Mouse (Mus musculus) stomach, embryonic 14.5 days (tissue): Measurements from ENCODE around the gene Bok. TPM values are rescaled to one million over a fixed set of nuclear protein-coding genes. Genes with fewer than 3 reads are reported as not detected.

ENCODE experiments used
- ATAC-seq: fragments of 200-750 bp; cut with Nextera tagmentation; 2 replicates; pipeline ENCODE4 v1.8.0; 2017; ENCODE audit warnings: low read depth, moderate TSS enrichment; ENCODE audit not compliant: insufficient number of reproducible peaks, insufficient read depth, low FRiP score
- H3K27ac ChIP-seq: fragments of 300-500 bp; sonication (generic); 2 replicates; pipeline ENCODE4 v1.5.1; 2014; ENCODE audit warnings: mild to moderate bottlenecking, low read length, moderate library complexity, mixed read lengths
- H3K27me3 ChIP-seq: fragments of 300-500 bp; sonication (generic); 2 replicates; pipeline ENCODE4 v1.6.1; 2014; ENCODE audit warnings: low read length, control low read depth, mixed read lengths; ENCODE audit not compliant: control insufficient read depth, insufficient read depth
- H3K36me3 ChIP-seq: fragments of 300-500 bp; sonication (generic); 2 replicates; pipeline ENCODE4 v1.6.1; 2014; ENCODE audit warnings: mild to moderate bottlenecking, control low read depth, low read length, moderate library complexity, mixed read lengths; ENCODE audit not compliant: control insufficient read depth, insufficient read depth
- H3K4me1 ChIP-seq: fragments of 300-500 bp; sonication (generic); 2 replicates; pipeline ENCODE4 v1.6.1; 2014; ENCODE audit warnings: low read length, control low read depth, mixed read lengths; ENCODE audit not compliant: control insufficient read depth, insufficient read depth
- H3K4me2 ChIP-seq: fragments of 300-500 bp; sonication (generic); replicated peaks from 2 replicates; pipeline ENCODE4 v1.6.1; 2014; ENCODE audit warnings: low read depth, low read length, control low read depth
- H3K4me3 ChIP-seq: fragments of 300-500 bp; sonication (generic); 2 replicates; pipeline ENCODE4 v1.5.1; 2014; ENCODE audit warnings: low read depth, low read length, control low read depth
- H3K9ac ChIP-seq: fragments of 300-500 bp; sonication (generic); replicated peaks from 2 replicates; pipeline ENCODE4 v1.6.1; 2014; ENCODE audit warnings: low read depth, mild to moderate bottlenecking, control low read depth, low read length, moderate library complexity, mixed read lengths
- H3K9me3 ChIP-seq: fragments of 300-500 bp; sonication (generic); 2 replicates; pipeline ENCODE4 v1.6.1; 2016; ENCODE audit warnings: low read depth, low read length, control low read depth; ENCODE audit not compliant: control insufficient read depth
- WGBS: fragments of 180-500 bp; shearing (Covaris S2); extraction: QIAGEN DNeasy Blood & Tissue Kit; methylation state at CpG from one replicate; pipeline ENCODE4 v1.1.7; 2014; 5-methylcytosine and 5-hydroxymethylcytosine counted together
- polyA plus RNA-seq: library from polyadenylated mRNA; unstranded; fragments of >200 nt; fragmentation: Nextera tagmentation; extraction: Ambion mirVana; gene quantifications from 2 replicates; pipeline ENCODE4 v1.2.1, GENCODE M21; 2014

Gene Bok
- polyA plus RNA-seq, 1 experiment from 2014 or later = 58.0 TPM

GRCm38 (mm10) chr1:93721557-93721956 is 36.1 kb downstream of the Bok start:
- Histone ChIP-seq H3K9ac (no peak overlapping the region), H3K27ac (no peak overlapping the region), H3K4me2 (no peak overlapping the region), H3K36me3 (peaks cover 4% of the 10 kb centered on the region; the same call in 1 of the 2 replicates), H3K4me1 (no peaks in the 10 kb centered on the region), H3K27me3 (no peaks in the 10 kb centered on the region), H3K4me3 (no peak overlapping the region), H3K9me3 (no peaks in the 10 kb centered on the region)
- WGBS = 70% methylated on average over 7 of the region's 7 CpGs
- ATAC-seq = no peak

GRCm38 (mm10) chr1:93724623-93725022 is 39.2 kb downstream of the Bok start:
- no peak for ATAC-seq
- Histone ChIP-seq H3K36me3 (peaks cover 4% of the 10 kb centered on the region; the same call in 1 of the 2 replicates), H3K4me2 (no peak overlapping the region), H3K27ac (no peak overlapping the region), H3K9me3 (no peaks in the 10 kb centered on the region), H3K27me3 (no peaks in the 10 kb centered on the region), H3K9ac (no peak overlapping the region), H3K4me3 (no peak overlapping the region), H3K4me1 (no peaks in the 10 kb centered on the region)
- 74% methylated on average over 3 of the region's 3 CpGs for WGBS

GRCm38 (mm10) chr1:93725665-93726064 is 40.2 kb downstream of the Bok start:
- H3K4me3 ChIP-seq = no peak overlapping the region
- H3K36me3 ChIP-seq = peaks cover 4% of the 10 kb centered on the region; the same call in 1 of the 2 replicates
- H3K4me2 ChIP-seq = no peak overlapping the region
- no peak overlapping the region for H3K27ac ChIP-seq
- H3K9ac ChIP-seq = no peak overlapping the region
- H3K27me3 ChIP-seq = no peaks in the 10 kb centered on the region
- ATAC-seq = no peak
- no peaks in the 10 kb centered on the region for H3K9me3 ChIP-seq
- no peaks in the 10 kb centered on the region for H3K4me1 ChIP-seq
- 91% methylated on average over 5 of the region's 5 CpGs for WGBS

GRCm38 (mm10) chr1:93726116-93726515 is 40.7 kb downstream of the Bok start:
- Histone ChIP-seq H3K27me3 (no peaks in the 10 kb centered on the region), H3K4me2 (no peak overlapping the region), H3K36me3 (peaks cover 4% of the 10 kb centered on the region; the same call in 1 of the 2 replicates), H3K4me3 (no peak overlapping the region), H3K9me3 (no peaks in the 10 kb centered on the region), H3K27ac (no peak overlapping the region), H3K4me1 (no peaks in the 10 kb centered on the region), H3K9ac (no peak overlapping the region)
- ATAC-seq = no peak
- WGBS = 76% methylated on average over 3 of the region's 3 CpGs

- WGBS = 59% methylated on average over 3 of the region's 3 CpGs
Observed at GRCm38 (mm10) chr1:93726974-93727373, 41.5 kb downstream of the Bok start.

GRCm38 (mm10) chr1:93731103-93731502 is 45.6 kb downstream of the Bok start:
- no peaks in the 10 kb centered on the region for H3K27me3 ChIP-seq
- ATAC-seq = no peak
- H3K4me3 ChIP-seq = no peak overlapping the region
- 90% methylated on average over 5 of the region's 5 CpGs for WGBS
- H3K36me3 ChIP-seq = no peaks in the 10 kb centered on the region
- H3K4me2 ChIP-seq = no peak overlapping the region
- H3K27ac ChIP-seq = no peak overlapping the region
- no peak overlapping the region for H3K9ac ChIP-seq
- H3K4me1 ChIP-seq = no peaks in the 10 kb centered on the region
- H3K9me3 ChIP-seq = no peaks in the 10 kb centered on the region

More at GRCm38 (mm10) chr1:93726974-93727373, 41.5 kb downstream of the Bok start:
- peak; percentile 47; the same call in 1 of the 2 replicates for ATAC-seq
- no peak overlapping the region for H3K4me2 ChIP-seq
- no peak overlapping the region for H3K4me3 ChIP-seq
- H3K4me1 ChIP-seq = no peaks in the 10 kb centered on the region
- H3K9ac ChIP-seq = no peak overlapping the region
- no peak overlapping the region for H3K27ac ChIP-seq
- H3K36me3 ChIP-seq = peaks cover 4% of the 10 kb centered on the region; the same call in 1 of the 2 replicates
- no peaks in the 10 kb centered on the region for H3K27me3 ChIP-seq
- no peaks in the 10 kb centered on the region for H3K9me3 ChIP-seq

- ATAC-seq = no peak
- no peaks in the 10 kb centered on the region for H3K9me3 ChIP-seq
- no peak overlapping the region for H3K27ac ChIP-seq
- no peaks in the 10 kb centered on the region for H3K4me1 ChIP-seq
- 49% methylated on average over 3 of the region's 3 CpGs for WGBS
- no peak overlapping the region for H3K9ac ChIP-seq
- no peaks in the 10 kb centered on the region for H3K36me3 ChIP-seq
- H3K4me3 ChIP-seq = no peak overlapping the region
- no peak overlapping the region for H3K4me2 ChIP-seq
- H3K27me3 ChIP-seq = no peaks in the 10 kb centered on the region
Observed at GRCm38 (mm10) chr1:93731880-93732281, 46.4 kb downstream of the Bok start.

GRCm38 (mm10) chr1:93735859-93736258 is 50.4 kb downstream of the Bok start:
- 85% methylated on average over 3 of the region's 3 CpGs for WGBS
- no peak overlapping the region for H3K27ac ChIP-seq
- no peak overlapping the region for H3K4me3 ChIP-seq
- no peak overlapping the region for H3K4me2 ChIP-seq
- H3K9me3 ChIP-seq = no peaks in the 10 kb centered on the region
- no peak for ATAC-seq
- H3K27me3 ChIP-seq = no peaks in the 10 kb centered on the region
- H3K4me1 ChIP-seq = no peaks in the 10 kb centered on the region
- no peaks in the 10 kb centered on the region for H3K36me3 ChIP-seq
- no peak overlapping the region for H3K9ac ChIP-seq

- Histone ChIP-seq H3K9ac (no peak overlapping the region), H3K4me3 (no peak overlapping the region), H3K4me1 (no peaks in the 10 kb centered on the region), H3K9me3 (no peaks in the 10 kb centered on the region), H3K27ac (no peak overlapping the region), H3K27me3 (no peaks in the 10 kb centered on the region), H3K36me3 (no peaks in the 10 kb centered on the region), H3K4me2 (no peak overlapping the region)
- ATAC-seq = no peak
- 94% methylated on average over 5 of the region's 5 CpGs for WGBS
Observed at GRCm38 (mm10) chr1:93737711-93738110, 52.3 kb downstream of the Bok start.
